8 mouse cellular contexts compared by ENCODE assay signal in the genomic region with DNA sequence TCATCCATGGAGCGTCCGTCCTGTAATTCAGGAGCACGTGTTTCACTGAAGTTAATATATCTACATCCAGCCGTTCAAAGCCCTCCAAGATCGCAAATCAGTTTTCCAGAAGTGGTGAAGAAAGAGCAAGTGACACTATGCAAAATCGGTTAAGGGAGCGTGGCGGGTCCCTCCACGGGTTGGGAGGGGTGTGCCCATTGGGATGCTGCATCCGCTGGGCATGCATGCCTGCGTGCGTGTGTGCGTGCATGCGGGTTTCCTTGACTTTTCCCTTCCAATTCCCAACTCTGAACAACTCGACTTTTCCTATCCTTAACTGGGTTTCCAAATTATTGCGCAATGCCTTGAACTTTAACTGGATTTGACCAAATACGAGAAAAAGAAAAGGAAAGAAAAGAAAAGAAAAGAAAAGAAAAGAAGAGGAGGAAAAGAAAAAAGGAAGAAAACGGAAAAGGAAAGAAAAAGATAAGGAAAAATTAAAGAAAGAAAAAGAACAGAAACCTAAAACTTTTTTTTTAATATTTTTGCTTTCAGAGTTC. TPM values are rescaled to one million over a fixed set of nuclear protein-coding genes. Genes with fewer than 3 reads are reported as not detected.
DNase-seq lines count a peak whose midpoint lies in the region; ATAC-seq and TF ChIP-seq lines count a peak whose summit lies in the region.

No protein-coding gene starts in this region.

- H3K4me2 ChIP-seq in kidney, embryonic 16.5 days (replicated peaks; ENCODE audit: low read depth, low read length): peak overlapping the region; percentile 96
- peak overlapping the region; percentile 84 for H3K4me2 ChIP-seq in forebrain, embryonic 11.5 days (ENCODE audit: low read depth, low read length, severe bottlenecking)
- H3K4me2 ChIP-seq in intestine, postnatal 0 days (replicated peaks; ENCODE audit: low read depth): peak overlapping the region; percentile 64
- H3K4me2 ChIP-seq in myocyte (ENCODE audit: low read depth): peak overlapping the region; percentile 90

- no peaks in the 10 kb centered on the region for H3K9me3 ChIP-seq in kidney, embryonic 16.5 days (ENCODE audit: low read length)
- no peaks in the 10 kb centered on the region for H3K9me3 ChIP-seq in forebrain, embryonic 11.5 days (ENCODE audit: control insufficient read depth, low read length)
- H3K9me3 ChIP-seq in intestine, postnatal 0 days (ENCODE audit: control insufficient read depth): no peaks in the 10 kb centered on the region

- no peak for TF ChIP-seq POLR2A in myocyte (IDR thresholded peaks at IDR 0.05; ENCODE audit: insufficient read length, low read depth)

- H3K4me3 ChIP-seq in kidney, embryonic 16.5 days (ENCODE audit: low read length): peak overlapping the region; percentile 63
- H3K4me3 ChIP-seq in forebrain, embryonic 11.5 days (ENCODE audit: low read depth, low read length): peak overlapping the region; percentile 37
- peak overlapping the region; percentile 40 for H3K4me3 ChIP-seq in intestine, postnatal 0 days (ENCODE audit: low read depth, low read length)
- peak overlapping the region; percentile 32 for H3K4me3 ChIP-seq in myocyte

- DNase-seq in kidney, postnatal 10 days: no peak
- no peak for DNase-seq in forebrain, embryonic 11.5 days (ENCODE audit: low spot score)
- no peak for DNase-seq in layer of hippocampus, postnatal 36 days
- no peak for DNase-seq in left cerebral cortex, postnatal 14 days (ENCODE audit: low spot score in 2 of 2)
- no peak for DNase-seq in T-cell, adult 2 months (ENCODE audit: low spot score)

- 4% methylated on average over 18 of the region's 18 CpGs for WGBS in kidney, embryonic 16.5 days
- whole genome bisulfite sequencing in forebrain, embryonic 11.5 days: 4% methylated on average over 18 of the region's 18 CpGs
- WGBS in intestine, postnatal 0 days: 9% methylated on average over 18 of the region's 18 CpGs

- peaks cover 8% of the 10 kb centered on the region for H3K27me3 ChIP-seq in kidney, embryonic 16.5 days (ENCODE audit: insufficient read depth, low read length)
- H3K27me3 ChIP-seq in forebrain, embryonic 11.5 days (ENCODE audit: control insufficient read depth, insufficient read depth, low read length): peaks cover 33% of the 10 kb centered on the region
- peaks cover 33% of the 10 kb centered on the region for H3K27me3 ChIP-seq in intestine, postnatal 0 days (replicated peaks; ENCODE audit: control insufficient read depth, insufficient read depth, low read length)
- no peaks in the 10 kb centered on the region for H3K27me3 ChIP-seq in myocyte (ENCODE audit: control insufficient read depth, insufficient read depth, insufficient read length)

- H3K27ac ChIP-seq in kidney, embryonic 16.5 days (ENCODE audit: low read length): peak overlapping the region; percentile 51
- no peak overlapping the region for H3K27ac ChIP-seq in forebrain, embryonic 11.5 days (ENCODE audit: low read depth, low read length)
- H3K27ac ChIP-seq in intestine, postnatal 0 days (ENCODE audit: low read depth, low read length): no peak overlapping the region

- intact Hi-C loops in left cerebral cortex, postnatal 14 days (cut with DNase I): no loop called here

- peak overlapping the region; percentile 62 for H3K9ac ChIP-seq in kidney, embryonic 16.5 days (replicated peaks; ENCODE audit: low read length)
- H3K9ac ChIP-seq in forebrain, embryonic 11.5 days (ENCODE audit: low read length): no peak overlapping the region
- H3K9ac ChIP-seq in intestine, postnatal 0 days (ENCODE audit: low read depth, low read length): no peak overlapping the region

- no peak overlapping the region for H3ac ChIP-seq in myocyte (ENCODE audit: control insufficient read depth, insufficient read length)

- H3K79me2 ChIP-seq in myocyte (ENCODE audit: control insufficient read depth, insufficient read depth): no peaks in the 10 kb centered on the region

- no peaks in the 10 kb centered on the region for H3K36me3 ChIP-seq in kidney, embryonic 16.5 days (ENCODE audit: insufficient read depth, low read length)
- H3K36me3 ChIP-seq in forebrain, embryonic 11.5 days (ENCODE audit: control insufficient read depth, insufficient read depth, low read length): no peaks in the 10 kb centered on the region
- no peaks in the 10 kb centered on the region for H3K36me3 ChIP-seq in intestine, postnatal 0 days (ENCODE audit: control insufficient read depth, insufficient read depth)
- no peaks in the 10 kb centered on the region for H3K36me3 ChIP-seq in myocyte (ENCODE audit: control insufficient read depth, insufficient read depth)

- peaks cover 12% of the 10 kb centered on the region; the same call in 1 of the 2 replicates for H3K4me1 ChIP-seq in kidney, embryonic 16.5 days (ENCODE audit: insufficient read depth, low read length)
- H3K4me1 ChIP-seq in forebrain, embryonic 11.5 days (replicated peaks; ENCODE audit: control insufficient read depth, insufficient read depth, low read length): peaks cover 6% of the 10 kb centered on the region; the same call in 1 of the 2 replicates
- H3K4me1 ChIP-seq in intestine, postnatal 0 days (replicated peaks; ENCODE audit: control insufficient read depth, insufficient read depth, low read length): no peaks in the 10 kb centered on the region

- TF ChIP-seq CTCF in intestine, postnatal 0 days (IDR thresholded peaks at IDR 0.05; ENCODE audit: low read depth): no peak

- ATAC-seq in kidney, embryonic 16.5 days (ENCODE audit: low FRiP score, low TSS enrichment): no peak; the same call in 1 of the 2 replicates
- peak; percentile 42; the same call in 1 of the 2 replicates for ATAC-seq in forebrain, embryonic 11.5 days (replicated peaks; ENCODE audit: low FRiP score)
- no peak for ATAC-seq in intestine, postnatal 0 days

TF ChIP-seq in myocyte, 11 proteins besides CTCF, POLR2A, EP300 and RAD21:
- TF ChIP-seq MYOD1 (IDR thresholded peaks at IDR 0.05; ENCODE audit: control insufficient read depth in 1 of 3, insufficient read length in 2 of 3, low read depth in 2 of 3): no peak
- peak; percentile 70 for TF ChIP-seq CEBPB (IDR thresholded peaks at IDR 0.05; ENCODE audit: insufficient read depth, poor library complexity, severe bottlenecking)
TF ChIP-seq in myocyte: peak in this region for 1.

RNA-seq across cellular contexts. Expression of a gene that starts 1.2 kb away (rescaled TPM):
- 8.5 and 12.5 TPM in 2 replicates for polyA plus RNA-seq in kidney, embryonic 16.5 days (2015; fragmentation: Nextera tagmentation; extraction: Ambion mirVana)
- polyA plus RNA-seq in forebrain, embryonic 11.5 days (2014; fragmentation: Nextera tagmentation; extraction: Ambion mirVana): 0.15 and 0.33 TPM in 2 replicates
- polyA plus RNA-seq in intestine, postnatal 0 days (2015; fragmentation: Nextera tagmentation; extraction: Ambion mirVana): 1.0 and 1.6 TPM in 2 replicates
- polyA plus RNA-seq in myocyte (2012; fragmentation: generic; extraction: Trizol): 0.08 TPM
- not detected for total RNA-seq in layer of hippocampus, postnatal 36 days (2021)
- under 1 TPM in 1 of 2 experiments, not detected in 1; 0.13 TPM for total RNA-seq in left cerebral cortex, postnatal 14 days (2021)
